Mouse (Mus musculus) kidney, adult 2 months (tissue): ENCODE results near the gene Kcng4. TPM values are rescaled to one million over a fixed set of nuclear protein-coding genes. Genes with fewer than 3 reads are reported as not detected.
A peak's percentile ranks its signal among the peaks of the same experiment; 100 is the strongest.

Experiments
- DNase-seq: peaks from one replicate; pipeline ENCODE4 v3.0.0; 2021
- H3K27ac ChIP-seq: fragments of 200-500 bp; 2 replicates; pipeline ENCODE4 v1.5.1; 2012; ENCODE audit warnings: low read depth, low read length, control low read depth, inconsistent platforms; ENCODE audit not compliant: insufficient read depth
- H3K27me3 ChIP-seq: fragments of 200-500 bp; replicated peaks from 2 replicates; pipeline ENCODE4 v1.6.1; 2012; ENCODE audit warnings: mild to moderate bottlenecking, moderate library complexity, low read length, inconsistent platforms; ENCODE audit not compliant: control insufficient read depth, insufficient read depth
- H3K36me3 ChIP-seq: fragments of 200-500 bp; 2 replicates; pipeline ENCODE4 v1.6.1; 2012; ENCODE audit warnings: mild to moderate bottlenecking, moderate library complexity, low read length, inconsistent platforms; ENCODE audit not compliant: control insufficient read depth, insufficient read depth
- H3K4me1 ChIP-seq: fragments of 200-500 bp; 2 replicates; pipeline ENCODE4 v1.6.1; 2011; ENCODE audit warnings: low read length; ENCODE audit not compliant: control insufficient read depth, insufficient read depth
- H3K4me3 ChIP-seq: fragments of 200-500 bp; 2 replicates; pipeline ENCODE4 v1.5.1; 2011; ENCODE audit warnings: mild to moderate bottlenecking, low read depth, low read length, control low read depth; ENCODE audit not compliant: insufficient read depth
- CTCF ChIP-seq: fragments of 200-500 bp; conservative IDR thresholded peaks from 2 replicates; pipeline ENCODE4 v1.5.1; 2011; ENCODE audit warnings: low read depth, mild to moderate bottlenecking, control low read depth, low read length, moderate library complexity, mixed read lengths; ENCODE audit not compliant: insufficient read depth, insufficient read length
- POLR2A ChIP-seq: fragments of 200-500 bp; IDR thresholded peaks from one replicate; pipeline ENCODE4 v1.6.1; 2011; ENCODE audit warnings: low read depth, low read length, control low read depth
- WGBS: fragments of 180-500 bp; shearing (Covaris S2); methylation state at CpG from one replicate; pipeline ENCODE4 v1.1.7; 2018; 5-methylcytosine and 5-hydroxymethylcytosine counted together
- polyA plus RNA-seq: library from polyadenylated mRNA; depleted of rRNA; stranded (reverse); fragments of >200 nt; gene quantifications from 2 replicates; pipeline ENCODE4 v1.2.3, GENCODE M21; 2012; rRNA removed

The Kcng4 gene
- 0.56 and 0.58 TPM in 2 replicates for polyA plus RNA-seq

GRCm38 (mm10) chr8:119635378-119635777 lies at the start of gene Kcng4:
Gene Kcng4 (minus strand): TSS chr8:119635680.
- peak; percentile 27 for DNase-seq
- Histone ChIP-seq H3K4me1 (no peaks in the 10 kb centered on the region; the same call in 1 of the 2 replicates), H3K27ac (0 out of 2 replicates have a peak within 1 kb of the TSS, but pooled peaks have one; percentile 28), H3K4me3 (no peak within 1 kb of the TSS), H3K27me3 (no peaks in the 10 kb centered on the region), H3K36me3 (no peaks in the 10 kb centered on the region)
- 37% methylated on average over 6 of the region's 6 CpGs for WGBS
- TF ChIP-seq CTCF = no peak
- TF ChIP-seq POLR2A = no peak

- Histone ChIP-seq H3K27me3 (no peaks in the 10 kb centered on the region), H3K36me3 (no peaks in the 10 kb centered on the region), H3K4me3 (no peak overlapping the region), H3K27ac (no peak overlapping the region), H3K4me1 (no peaks in the 10 kb centered on the region)
- no peak for TF ChIP-seq CTCF
- DNase-seq = no peak
- WGBS = 58% methylated on average over 14 of the region's 14 CpGs
Measured at GRCm38 (mm10) chr8:119679184-119679583, 43.7 kb upstream of the Kcng4 start.

GRCm38 (mm10) chr8:119678138-119678843 lies 42.8 kb upstream of the Kcng4 start:
- no peaks in the 10 kb centered on the region for H3K36me3 ChIP-seq
- no peak for TF ChIP-seq POLR2A
- peak; percentile 52 for TF ChIP-seq CTCF
- peak; percentile 41 for DNase-seq
- H3K4me1 ChIP-seq = no peaks in the 10 kb centered on the region
- H3K4me3 ChIP-seq = peak overlapping the region; percentile 15; the same call in 1 of the 2 replicates
- no peaks in the 10 kb centered on the region for H3K27me3 ChIP-seq
- H3K27ac ChIP-seq = no peak overlapping the region
- WGBS = 10% methylated on average over 18 of the region's 18 CpGs

- TF ChIP-seq POLR2A (no peak), CTCF (peak; percentile 98)
- WGBS = 12% methylated on average over 8 of the region's 8 CpGs
- H3K27ac ChIP-seq = no peak overlapping the region
- H3K27me3 ChIP-seq = no peaks in the 10 kb centered on the region
- no peaks in the 10 kb centered on the region for H3K36me3 ChIP-seq
- no peaks in the 10 kb centered on the region for H3K4me1 ChIP-seq
- H3K4me3 ChIP-seq = no peak overlapping the region
- DNase-seq = peak; percentile 94
Measured at GRCm38 (mm10) chr8:119676389-119676788, 40.9 kb upstream of the Kcng4 start.

- no peak for DNase-seq
- TF ChIP-seq CTCF = no peak
- TF ChIP-seq POLR2A = no peak
- no peak overlapping the region for H3K27ac ChIP-seq
- H3K4me1 ChIP-seq = peaks cover 2% of the 10 kb centered on the region; the same call in 1 of the 2 replicates
- H3K4me3 ChIP-seq = no peak overlapping the region
- H3K36me3 ChIP-seq = no peaks in the 10 kb centered on the region
- no peaks in the 10 kb centered on the region for H3K27me3 ChIP-seq
- 85% methylated on average over 5 of the region's 5 CpGs for WGBS
Measured at GRCm38 (mm10) chr8:119675457-119675856, 40.0 kb upstream of the Kcng4 start.

GRCm38 (mm10) chr8:119673976-119674555 lies 38.6 kb upstream of the Kcng4 start:
- TF ChIP-seq CTCF (no peak), POLR2A (no peak)
- WGBS = 73% methylated on average over 11 of the region's 11 CpGs
- no peak for DNase-seq
- H3K27ac ChIP-seq = no peak overlapping the region
- no peak overlapping the region for H3K4me3 ChIP-seq
- H3K4me1 ChIP-seq = peaks cover 3% of the 10 kb centered on the region; the same call in 1 of the 2 replicates
- H3K27me3 ChIP-seq = no peaks in the 10 kb centered on the region
- no peaks in the 10 kb centered on the region for H3K36me3 ChIP-seq

- 42% methylated on average over 16 of the region's 16 CpGs for WGBS
- no peaks in the 10 kb centered on the region for H3K27me3 ChIP-seq
- peak overlapping the region; percentile 63 for H3K27ac ChIP-seq
- TF ChIP-seq CTCF (no peak), POLR2A (no peak)
- 0 out of 2 replicates have a peak overlapping the region, but pooled peaks have one; percentile 11 for H3K4me3 ChIP-seq
- no peaks in the 10 kb centered on the region for H3K36me3 ChIP-seq
- peak; percentile 73 for DNase-seq
- H3K4me1 ChIP-seq = peaks cover 3% of the 10 kb centered on the region; the same call in 1 of the 2 replicates
Measured at GRCm38 (mm10) chr8:119670419-119671091, 35.1 kb upstream of the Kcng4 start.
